7 mouse cellular contexts compared by ENCODE assay signal in the genomic region with DNA sequence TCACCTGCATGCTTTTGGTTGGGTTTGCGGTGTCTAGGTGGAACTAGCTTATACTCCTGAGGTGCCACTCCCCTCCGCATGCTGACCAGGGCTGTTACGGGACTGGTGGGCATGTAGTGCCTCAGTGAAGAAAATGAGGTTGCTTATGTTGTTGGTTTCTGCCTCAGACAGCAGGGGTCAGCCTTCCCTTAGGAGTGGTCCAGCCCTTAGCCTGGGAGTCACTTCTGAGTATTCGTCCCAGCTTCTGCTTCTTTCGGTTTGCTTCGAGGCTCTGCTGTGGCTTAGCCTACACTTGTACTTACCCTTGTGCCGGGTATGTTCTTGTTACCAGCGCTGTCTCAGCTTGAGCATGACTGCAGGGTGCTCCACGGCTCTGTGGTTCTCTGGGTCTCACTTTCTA. TPM values are rescaled to one million over a fixed set of nuclear protein-coding genes. Genes with fewer than 3 reads are reported as not detected.
DNase-seq lines count a peak whose midpoint lies in the region; TF ChIP-seq lines count a peak whose summit lies in the region.

No protein-coding gene starts in this region.

- no peak overlapping the region for H3K4me3 ChIP-seq in embryonic fibroblast, embryonic 13.5 days (ENCODE audit: insufficient read depth, low read length)

- H3K27ac ChIP-seq in embryonic fibroblast, embryonic 13.5 days (ENCODE audit: insufficient read depth, low read length) = no peak overlapping the region

- no peaks in the 10 kb centered on the region for H3K4me1 ChIP-seq in embryonic fibroblast, embryonic 13.5 days (ENCODE audit: control insufficient read depth, insufficient read depth, low read length)

- no peak for TF ChIP-seq POLR2A in embryonic fibroblast, embryonic 13.5 days (IDR thresholded peaks at IDR 0.05; ENCODE audit: low read depth, low read length)

- peak; percentile 8 for DNase-seq in spleen, adult 12 weeks (ENCODE audit: low spot score)
- no peak for DNase-seq in spleen, adult 18-20 months
- DNase-seq in adrenal gland, postnatal 25 days = peak; percentile 19
- peak; percentile 35 for DNase-seq in kidney, adult 9 months
- DNase-seq in lung, postnatal 10 days = peak; percentile 71
- DNase-seq in right cerebral cortex, adult 2 months (ENCODE audit: low spot score in 2 of 2) = peak; percentile 55 to 64

- TF ChIP-seq CTCF in embryonic fibroblast, embryonic 13.5 days (IDR thresholded peaks at IDR 0.05; ENCODE audit: borderline replicate concordance, insufficient read depth, low read length) = peak; percentile 78; the same call in 1 of the 2 replicates

RNA-seq across cellular contexts. Expression of gene Tbc1d22a, which starts 36.0 kb away (rescaled TPM):
- 24.7 and 33.8 TPM in 2 replicates for total RNA-seq in adrenal gland, postnatal 25 days (2021)
- 11.4 and 12.8 TPM in 2 replicates for polyA plus RNA-seq in embryonic fibroblast, embryonic 13.5 days (2011; ENCODE audit: insufficient read length, low read depth, missing spikeins)

Comparison
In these comparisons a context has a peak if more than half of its experiments do, and no peak if none do; other contexts are left out.
1. DNase-seq: peak in spleen, adult 12 weeks (single experiment), adrenal gland, postnatal 25 days (single experiment), kidney, adult 9 months (single experiment), lung, postnatal 10 days (single experiment) and right cerebral cortex, adult 2 months (2 of 2); none in spleen, adult 18-20 months (0 of 2).